Mouse (Mus musculus): ENCODE measurements around the gene Cavin4. TPM values are rescaled to one million over a fixed set of nuclear protein-coding genes. Genes with fewer than 3 reads are reported as not detected.

Gene Cavin4
- 1 to 10 TPM; 1.6 to 2.6 TPM for total RNA-seq (2021)

DNA sequence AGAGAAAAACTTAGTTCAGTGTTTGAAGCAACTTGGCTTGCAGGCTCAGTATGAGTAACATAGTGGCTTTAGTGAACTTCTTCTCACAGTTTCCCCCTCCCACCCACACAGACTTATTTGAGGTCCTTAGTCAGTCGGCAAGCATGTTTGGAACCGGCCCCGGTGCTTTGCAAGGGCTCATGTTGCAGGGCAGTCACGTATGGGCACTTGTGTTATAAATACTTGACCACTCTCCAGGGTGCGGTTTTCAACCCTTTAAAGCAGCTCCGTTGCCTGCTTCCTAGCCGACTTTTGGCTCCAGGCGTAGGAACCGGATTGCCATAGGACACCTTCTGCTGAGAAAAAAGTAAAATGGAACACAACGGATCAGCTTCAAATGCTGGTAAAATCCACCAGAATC, at the start of gene Cavin4:
Cavin4 (plus strand) TSS at position 244 of the 400 bp plus-strand sequence.
- DNase-seq = no peak

DNA sequence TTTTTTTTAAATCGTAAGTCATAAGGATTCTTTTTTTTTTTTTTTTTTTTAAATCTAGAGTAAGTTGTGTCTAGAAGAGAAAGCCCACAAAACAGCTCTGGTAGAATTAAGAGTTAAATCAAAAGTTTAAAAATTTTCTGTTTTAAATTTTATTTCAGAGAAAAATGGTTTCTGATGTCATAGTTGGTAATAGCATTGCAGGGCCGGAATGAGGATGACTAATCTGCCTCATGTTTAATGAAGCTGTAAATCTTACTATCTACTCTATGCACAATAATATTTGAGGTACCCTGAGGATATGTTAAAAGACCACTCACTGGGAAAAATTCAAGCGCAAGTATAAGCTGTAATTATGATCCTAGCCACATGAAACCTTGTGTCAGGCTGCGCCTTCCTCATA, 47.8 kb upstream of the Cavin4 start:
- no peak for DNase-seq

DNA sequence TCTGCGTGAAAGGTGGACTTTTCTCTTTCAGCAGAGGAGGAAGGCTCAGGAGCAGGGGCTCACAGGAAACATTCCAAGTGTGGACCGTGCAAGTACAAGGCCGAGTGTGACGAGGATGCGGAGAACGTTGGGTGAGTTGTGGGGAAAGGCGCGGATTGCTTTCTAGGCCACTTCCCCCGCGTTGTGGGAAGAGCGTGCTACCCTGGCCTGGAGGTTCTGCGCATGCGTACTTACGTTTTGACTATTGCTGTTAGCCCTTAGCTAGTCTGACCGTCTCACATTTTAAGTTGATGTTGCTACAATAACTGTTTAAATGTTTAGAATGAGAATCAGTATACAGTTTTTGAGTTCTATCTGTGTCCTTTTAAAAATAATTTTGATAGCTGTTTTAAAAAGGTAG, 46.1 kb upstream of the Cavin4 start:
- no peak for DNase-seq

DNA sequence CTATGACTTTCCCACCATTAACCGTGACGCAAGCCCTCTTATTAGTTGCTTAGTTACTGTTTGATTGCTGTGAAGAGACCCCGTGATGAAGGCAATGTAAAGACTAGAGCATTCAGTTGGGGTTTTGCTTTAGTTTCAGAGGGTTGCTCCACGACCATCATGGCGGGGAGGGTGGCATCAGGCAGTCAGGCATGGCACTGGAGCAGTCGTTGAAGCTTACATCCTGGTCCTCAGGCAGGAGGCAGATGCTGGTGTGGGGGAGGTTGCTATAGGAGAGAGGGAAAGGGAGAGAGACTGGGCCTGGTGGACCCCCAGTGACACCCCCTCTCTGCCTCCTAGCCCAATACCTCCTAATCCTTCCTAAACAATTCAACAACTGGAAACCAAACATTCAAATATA, 43.2 kb upstream of the Cavin4 start:
- DNase-seq = no peak

DNA sequence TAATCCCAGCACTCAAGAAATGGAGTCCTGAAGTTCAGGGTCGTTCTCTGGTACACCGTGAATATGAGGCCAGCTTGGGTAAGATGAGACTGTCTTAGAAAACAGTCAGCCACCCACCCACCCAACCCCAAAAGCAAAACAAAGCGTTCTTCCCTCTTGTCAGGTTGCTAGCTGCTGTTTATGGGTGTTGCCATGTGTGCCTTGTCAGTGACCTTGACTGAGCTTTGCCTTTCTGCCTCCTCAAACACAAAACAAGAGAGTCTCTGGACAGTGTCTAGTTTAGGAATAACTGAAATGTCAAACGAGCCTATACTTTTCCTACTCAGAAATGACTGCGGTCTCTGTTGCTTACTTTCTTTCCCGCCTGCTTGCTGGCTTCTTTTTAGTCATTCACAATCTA, 41.1 kb upstream of the Cavin4 start:
- DNase-seq = no peak

DNA sequence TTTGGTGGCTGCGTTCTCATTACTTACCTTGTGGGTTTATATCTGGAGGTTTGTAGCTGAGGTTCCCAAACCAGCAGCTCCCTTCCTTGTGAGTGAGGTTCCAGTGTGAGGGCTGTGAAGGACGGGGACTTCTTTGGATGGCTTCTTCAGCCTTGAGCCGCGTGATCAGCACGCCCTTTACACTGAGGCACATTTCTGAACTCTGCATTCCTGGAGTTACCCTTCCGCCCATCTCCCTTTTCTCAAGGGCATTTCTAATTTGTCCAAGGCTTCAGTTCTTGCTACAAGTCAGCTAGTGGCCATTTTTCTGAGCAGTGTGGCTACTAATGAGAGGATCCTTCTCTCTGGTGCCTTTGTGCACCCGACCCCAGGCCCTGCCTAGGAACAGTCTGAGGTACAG, 40.4 kb upstream of the Cavin4 start:
- no peak for DNase-seq

DNA sequence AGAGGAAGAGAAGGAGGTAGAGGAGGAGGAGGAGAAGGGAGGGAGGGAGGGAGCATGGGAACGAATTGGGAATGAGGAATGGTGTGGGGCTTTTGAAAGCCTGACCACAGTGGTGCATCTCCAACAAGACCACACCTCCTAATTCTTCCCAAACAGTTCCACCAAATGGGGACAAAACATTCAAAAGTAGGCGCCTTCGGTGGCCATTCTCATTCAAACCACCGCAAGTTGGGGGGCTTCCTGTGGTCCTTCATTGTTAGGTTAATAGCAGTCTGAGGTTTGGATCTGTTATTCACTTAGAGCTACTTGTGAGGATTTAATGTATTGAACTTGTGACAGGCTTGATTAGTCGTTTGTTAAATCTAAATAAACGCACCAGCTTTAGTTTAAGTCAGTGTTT, 38.4 kb upstream of the Cavin4 start:
- DNase-seq = no peak

DNA sequence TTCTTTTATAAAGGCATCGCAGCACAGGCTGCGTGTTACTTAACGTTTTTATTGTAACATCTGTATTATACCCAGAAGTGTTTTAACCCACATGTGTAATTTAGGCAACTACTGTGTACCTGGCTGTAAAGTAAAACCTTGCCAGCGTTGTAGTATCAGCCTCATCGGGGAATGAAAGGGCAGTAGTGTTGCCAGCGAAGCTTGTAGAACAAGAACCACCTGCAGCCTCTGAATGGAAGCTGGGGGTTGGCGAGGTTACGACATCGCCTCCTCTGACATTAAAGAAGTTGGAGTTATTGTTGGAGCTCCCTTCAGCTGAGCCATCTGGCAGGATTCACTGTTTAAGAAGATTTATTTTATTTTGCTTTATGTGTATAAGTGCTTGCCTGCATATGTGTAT, 37.5 kb upstream of the Cavin4 start:
- DNase-seq = no peak

DNA sequence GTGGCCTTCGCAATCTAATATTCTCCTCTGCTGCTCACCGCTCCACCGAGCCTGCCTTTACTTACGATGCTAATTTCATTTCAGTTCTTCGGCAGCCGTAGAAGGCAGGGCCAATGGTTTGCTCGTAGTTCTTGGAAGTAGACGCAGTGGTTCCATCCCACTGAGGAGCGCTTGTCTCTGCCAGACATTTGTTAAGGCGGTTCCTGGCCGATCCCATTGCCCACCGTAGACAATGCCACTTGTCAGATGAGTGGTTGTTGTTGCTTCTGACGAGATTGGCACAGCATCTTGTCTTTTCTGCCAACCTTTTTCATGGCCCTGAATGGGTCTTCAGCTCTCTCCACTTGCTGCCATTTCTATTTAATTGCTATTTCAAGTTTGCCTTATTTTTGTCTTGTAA, 33.9 kb upstream of the Cavin4 start:
- no peak for DNase-seq

DNA sequence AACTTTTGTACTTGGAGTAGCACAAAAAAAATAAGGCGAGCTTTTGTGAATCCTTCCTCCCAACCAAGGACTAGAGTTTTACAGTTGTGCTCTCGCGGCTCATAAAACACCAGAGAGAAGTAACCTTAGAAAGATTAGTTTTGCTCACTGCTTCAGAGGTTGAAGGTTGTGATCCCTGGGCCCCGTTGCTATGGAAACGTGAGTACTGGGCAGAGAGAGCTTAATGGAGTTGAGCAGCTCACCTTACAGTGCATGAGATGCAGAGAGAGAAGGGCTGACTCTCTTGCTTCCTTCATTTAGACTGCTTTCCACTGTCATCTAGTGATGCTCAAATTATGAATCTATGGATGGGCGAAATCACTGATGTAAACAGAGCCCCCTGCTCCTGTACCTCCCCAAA, 29.8 kb upstream of the Cavin4 start:
- DNase-seq = no peak

DNA sequence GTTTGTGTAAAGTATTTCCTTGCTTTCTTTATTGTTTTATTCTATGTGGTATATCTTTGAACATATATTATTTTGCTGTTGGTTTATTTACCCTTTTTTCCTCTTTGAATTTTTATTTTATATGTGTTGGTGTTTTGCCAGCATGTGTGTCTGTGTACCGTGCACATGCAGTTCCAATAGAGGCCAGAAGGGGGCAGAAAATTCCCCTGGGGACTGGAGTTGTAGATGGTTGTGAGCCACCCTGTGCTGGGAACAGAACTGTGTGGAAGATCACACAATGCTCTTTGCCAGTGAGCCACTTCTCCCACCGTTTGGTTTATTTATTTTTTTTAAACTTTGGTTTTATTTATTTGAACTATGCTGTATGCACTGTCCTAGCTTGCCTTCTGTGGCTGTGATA, 29.3 kb upstream of the Cavin4 start:
- DNase-seq = no peak

DNA sequence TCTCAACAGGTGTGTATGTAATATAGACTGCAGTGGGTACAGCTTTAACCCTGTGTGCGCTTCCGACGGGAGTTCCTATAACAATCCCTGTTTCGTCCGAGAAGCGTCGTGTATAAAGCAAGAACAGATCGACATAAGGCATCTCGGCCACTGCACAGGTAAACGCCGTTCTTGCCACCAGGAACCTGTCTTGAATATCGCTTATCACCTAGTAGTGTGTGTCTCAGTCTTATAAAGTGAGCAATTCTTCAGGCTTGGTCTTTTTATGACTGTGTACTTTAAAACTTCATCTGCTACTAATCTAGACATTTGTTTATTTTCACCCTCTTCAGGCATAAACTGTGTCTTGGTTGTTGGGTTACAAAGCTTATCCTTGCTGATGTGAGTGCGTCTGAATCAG, 26.5 kb upstream of the Cavin4 start:
- DNase-seq = no peak

DNA sequence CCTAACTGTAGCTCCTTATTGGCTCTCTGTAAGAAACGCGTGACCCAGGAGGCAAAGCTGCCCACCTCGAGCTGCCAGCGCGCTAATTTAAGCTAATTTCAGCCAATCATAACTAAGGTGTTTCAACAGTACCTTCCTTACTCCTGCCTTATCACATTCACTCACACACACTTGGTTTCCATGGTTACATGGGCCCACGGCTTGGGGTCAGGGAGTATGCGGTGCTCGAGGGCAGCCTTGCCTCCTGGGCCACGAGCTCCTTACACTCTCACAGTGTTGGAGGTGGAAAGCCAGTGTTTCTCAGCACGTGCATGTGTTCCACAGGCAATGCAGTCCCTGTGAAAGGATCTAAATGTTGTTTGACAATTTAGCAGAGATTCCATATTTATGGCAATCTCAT, 25.2 kb upstream of the Cavin4 start:
- DNase-seq = no peak

DNA sequence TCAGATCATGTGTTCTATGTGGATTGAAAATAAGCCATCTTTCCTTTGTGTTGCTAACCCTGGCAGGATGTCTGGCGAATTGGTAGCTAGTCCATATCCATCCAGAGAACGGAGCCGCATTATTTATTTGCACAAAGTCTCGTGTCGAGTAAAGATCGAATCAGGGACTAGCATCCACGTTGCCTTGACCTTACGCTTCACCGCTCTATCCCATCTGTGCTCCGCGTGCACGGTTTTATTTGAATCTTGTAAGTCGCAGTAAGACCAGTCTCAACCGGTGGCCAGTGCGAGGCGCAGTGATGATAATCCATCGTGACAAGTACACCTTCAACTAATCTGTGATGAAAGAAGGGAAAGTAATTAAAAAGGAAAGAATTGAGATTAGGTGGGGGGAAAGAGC, 23.8 kb upstream of the Cavin4 start:
- DNase-seq = no peak

DNA sequence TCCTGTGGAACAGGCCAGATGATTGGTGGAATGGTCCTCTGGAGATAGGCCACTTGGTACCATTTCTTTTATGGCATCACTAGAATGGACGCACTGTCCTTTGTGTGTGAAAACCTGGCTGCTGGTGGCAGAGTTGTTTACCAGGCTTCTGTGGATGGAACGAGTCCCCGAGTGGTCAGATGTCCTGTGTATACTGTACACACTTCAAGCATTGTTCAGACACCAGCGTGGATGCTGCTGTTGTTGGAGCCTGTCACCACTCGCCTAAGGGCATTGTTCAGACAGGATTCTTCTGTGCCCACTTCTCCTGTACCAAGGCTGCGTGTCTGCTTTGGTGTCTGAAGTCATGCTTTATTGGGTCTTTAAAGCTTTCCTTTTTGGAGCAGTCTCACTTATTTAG, 19.5 kb upstream of the Cavin4 start:
- DNase-seq = peak in 1 of 2 experiments; percentile 19

DNA sequence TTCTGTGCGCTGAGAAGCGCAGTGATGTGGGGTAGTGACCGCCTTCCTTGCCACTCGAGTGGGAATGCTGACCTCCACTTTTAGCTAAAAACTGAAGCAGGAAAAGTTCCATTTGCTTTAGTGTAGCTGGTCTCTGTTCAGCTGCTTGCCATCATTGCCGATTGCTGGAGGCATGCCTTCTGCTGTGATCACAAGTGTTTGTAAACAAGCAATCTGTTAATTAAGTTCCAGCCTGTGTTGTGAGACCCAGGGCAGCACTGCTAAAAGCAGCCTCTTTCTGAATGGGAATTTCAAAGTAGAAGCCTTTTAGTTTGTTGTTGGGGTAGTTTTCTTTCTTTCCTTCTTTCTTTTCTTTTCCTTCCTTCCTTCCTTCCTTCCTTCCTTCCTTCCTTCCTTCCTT, 17.2 kb upstream of the Cavin4 start:
- DNase-seq = no peak

DNA sequence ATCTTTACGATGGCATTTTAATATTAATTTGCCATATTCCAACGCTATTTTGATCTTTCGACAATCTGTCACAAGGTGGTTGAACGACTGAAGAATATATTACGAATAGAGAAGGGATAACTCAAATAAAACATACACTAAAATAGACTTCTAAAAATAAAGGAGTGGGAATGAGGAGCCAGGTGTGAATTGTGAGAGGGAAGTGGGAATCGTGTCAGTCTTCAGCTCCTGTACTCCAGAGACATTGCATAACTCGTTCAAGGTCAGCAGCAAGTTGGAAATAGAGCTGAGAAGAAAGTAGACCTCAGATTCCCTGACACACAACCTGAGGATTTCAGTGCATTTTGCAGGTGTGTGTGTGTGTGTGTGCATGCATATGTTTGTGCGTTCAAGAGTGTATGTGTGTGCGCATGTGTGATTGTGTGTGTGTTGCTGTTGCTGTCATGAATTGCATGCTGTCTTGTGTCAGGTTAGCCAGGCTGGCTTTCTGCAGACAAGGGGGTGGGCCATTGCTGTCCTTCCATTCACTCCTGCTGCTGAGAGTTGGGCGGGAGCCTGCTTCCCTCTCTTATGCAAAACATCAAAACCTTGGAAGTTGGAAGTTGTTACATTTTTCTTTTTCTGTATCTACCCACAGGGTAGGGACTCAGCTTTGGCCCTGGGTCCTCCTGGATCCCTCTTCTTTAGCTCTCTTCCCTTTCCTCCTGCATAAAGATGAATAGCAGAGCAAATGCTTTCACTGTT, 12.5 kb upstream of the Cavin4 start:
- no peak for DNase-seq

DNA sequence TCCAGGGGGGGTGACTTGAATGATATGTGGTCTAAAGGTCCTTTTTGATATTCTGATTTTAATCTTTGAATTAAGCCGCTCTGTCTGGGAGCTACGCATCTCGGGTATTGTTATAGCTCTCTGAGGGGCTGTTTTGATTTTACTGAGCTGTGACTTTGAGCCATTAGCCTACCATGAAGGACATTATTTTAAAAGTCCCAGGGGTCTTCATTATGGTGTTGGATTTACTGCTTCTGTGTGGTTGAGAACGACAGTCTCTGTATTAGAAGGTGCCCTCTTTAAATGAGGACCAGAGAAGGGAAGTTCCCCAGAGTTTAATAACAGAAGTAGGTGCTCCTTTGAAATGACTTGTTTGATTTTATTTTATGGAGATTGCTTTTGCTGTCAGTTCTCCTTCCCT, 9.2 kb upstream of the Cavin4 start:
- no peak for DNase-seq

DNA sequence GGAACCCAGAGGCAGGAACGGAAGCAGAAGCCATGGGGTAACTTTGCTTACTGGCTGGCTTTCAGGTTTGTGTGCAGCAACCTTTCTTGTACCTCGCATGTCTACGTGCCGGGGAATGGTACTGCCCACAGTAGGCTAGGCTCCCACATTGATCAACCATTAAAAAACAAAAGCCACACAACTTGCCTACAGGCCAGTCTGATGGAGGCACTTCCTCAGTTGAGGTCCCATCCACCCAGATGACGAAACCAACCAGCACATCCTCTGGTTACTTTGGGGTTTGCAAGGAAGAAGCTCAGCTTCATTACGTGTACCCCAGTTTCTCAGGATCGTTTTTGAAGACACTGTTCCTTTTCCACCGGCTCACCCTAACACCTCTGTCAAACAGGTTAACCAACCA, 6.8 kb upstream of the Cavin4 start:
- no peak for DNase-seq

DNA sequence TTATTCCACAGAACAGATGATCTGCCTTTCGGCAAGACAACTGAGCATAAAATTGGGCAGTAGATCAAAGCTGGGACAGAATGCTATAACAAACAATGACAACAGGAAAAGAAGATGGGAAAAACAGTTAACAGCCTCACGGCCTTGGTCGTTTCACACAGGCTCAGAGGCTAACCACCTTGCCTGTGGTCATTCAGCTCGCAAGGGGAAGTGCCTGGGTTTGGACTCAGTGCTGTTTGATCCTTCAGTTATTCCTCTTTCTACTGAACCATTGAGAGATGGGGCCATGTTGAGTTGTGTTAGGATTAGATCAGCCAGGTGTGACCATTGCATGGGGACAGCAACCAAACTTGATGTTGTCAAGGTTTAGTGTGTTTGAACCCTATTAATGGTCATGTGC, 3.2 kb upstream of the Cavin4 start:
- DNase-seq = no peak

DNA sequence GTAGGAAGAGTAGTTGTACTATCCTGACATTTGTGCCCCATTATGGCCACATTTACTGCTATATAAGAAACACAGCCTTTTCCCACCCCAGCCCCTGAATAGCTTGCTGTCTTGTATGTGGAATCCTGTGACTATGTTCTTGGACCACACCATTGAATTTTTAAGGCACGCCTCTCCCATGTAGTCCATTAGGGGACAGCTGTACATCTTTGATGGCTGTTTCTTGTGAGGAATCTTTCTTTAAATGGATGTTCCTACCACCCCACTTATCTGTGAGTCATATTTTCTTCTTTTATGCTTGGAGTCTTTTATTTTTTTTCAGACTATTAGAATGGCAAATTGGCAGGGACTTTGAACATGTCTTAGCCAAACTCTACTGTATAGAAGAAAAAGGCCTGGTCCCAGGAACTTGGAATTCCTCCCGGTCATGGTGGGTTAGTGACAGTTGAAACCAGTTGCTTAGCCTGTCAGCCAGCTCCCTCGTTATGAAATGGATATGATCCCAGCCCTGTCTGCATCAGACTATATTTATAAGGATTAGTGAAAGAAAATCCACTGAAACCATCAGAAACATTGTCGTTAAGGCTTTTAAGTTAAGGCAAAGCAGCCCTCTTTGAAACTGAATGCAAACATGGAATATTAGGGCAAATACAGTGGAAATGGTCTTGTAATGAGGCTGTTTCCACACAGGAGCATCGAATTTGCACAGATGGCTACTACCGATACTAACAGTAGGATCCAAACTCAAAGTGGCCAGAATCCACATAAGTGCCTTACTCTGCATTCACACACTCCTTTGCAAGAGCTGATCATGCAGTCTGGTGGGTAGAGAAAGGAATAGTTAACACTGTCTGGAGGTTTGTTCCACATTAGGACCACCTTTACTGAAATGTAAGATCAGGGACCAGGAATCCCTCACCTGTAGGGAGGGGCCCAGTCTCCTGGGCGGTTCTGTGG, 2.4 kb upstream of the Cavin4 start:
- DNase-seq = no peak

DNA sequence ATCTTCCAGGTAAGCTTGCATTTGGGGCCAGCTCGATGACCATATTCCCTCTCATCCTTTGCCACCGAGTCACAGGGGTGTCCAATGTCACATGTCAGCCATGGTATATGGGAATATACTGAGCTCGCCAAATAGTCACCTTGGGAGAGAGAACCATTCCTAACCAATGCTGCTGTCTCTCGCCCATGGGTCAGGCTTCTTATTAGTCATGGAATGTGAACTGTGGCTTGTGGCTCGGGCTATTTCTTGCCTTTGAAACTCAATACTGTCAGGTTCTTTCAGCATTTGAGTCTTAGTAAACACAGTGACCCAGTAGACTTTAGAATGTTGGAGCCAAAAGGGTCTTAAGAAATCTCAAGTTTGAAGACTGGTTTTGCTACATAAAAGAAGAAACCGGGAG, 707 bp downstream of the Cavin4 start:
- no peak for DNase-seq

DNA sequence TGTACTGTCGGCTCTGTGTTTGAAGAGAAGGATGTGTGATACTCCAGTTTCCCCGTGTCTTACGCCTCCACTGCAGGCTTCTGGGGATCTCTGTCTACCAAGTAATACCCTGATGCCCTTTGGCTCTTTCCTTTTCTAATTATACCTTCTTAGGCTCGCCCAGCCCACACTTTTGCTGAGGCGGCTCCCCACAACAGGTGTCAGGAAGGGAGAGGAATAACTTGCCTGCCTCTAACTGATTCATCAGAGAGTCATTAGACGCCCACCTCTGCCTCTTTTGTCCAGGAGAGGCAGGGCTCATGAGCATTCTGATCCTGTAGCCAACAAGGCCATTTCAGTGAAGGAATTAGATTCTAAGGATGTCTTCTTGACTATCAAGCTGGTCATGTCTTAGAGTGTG, 4.0 kb downstream of the Cavin4 start:
- no peak for DNase-seq

DNA sequence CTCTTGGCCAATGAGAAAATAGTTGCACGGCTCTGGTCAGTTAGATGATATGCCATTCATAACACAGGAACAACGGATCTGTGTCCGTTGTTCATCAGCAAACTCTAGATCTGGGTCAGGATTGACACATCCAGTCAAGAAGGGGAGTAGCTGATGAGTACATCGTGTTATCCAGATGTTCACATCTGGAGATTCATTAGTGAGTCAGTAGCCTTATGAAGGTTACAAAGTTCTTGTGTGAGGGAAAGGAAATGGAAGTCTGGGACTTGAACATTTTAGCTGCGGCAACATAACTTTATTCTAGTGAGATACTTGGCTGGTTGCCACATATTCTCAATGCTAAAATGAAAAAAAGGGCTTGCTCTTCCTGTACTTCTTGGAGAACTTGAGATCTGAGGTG, 9.6 kb downstream of the Cavin4 start:
- no peak for DNase-seq
